Mouse (Mus musculus) heart, embryonic 15.5 days (tissue): Measurements from ENCODE around the gene Klhl10. TPM values are rescaled to one million over a fixed set of nuclear protein-coding genes. Genes with fewer than 3 reads are reported as not detected.

Experiments
- ATAC-seq: fragments of 200-750 bp; cut with Nextera tagmentation; replicated peaks from 2 replicates; pipeline ENCODE4 v1.8.0; 2017; ENCODE audit warnings: low read depth, moderate TSS enrichment; ENCODE audit not compliant: insufficient number of reproducible peaks, insufficient read depth, low FRiP score
- H3K27ac ChIP-seq: fragments of 300-500 bp; sonication (generic); 2 replicates; pipeline ENCODE4 v1.5.1; 2015; ENCODE audit warnings: mild to moderate bottlenecking, inconsistent platforms
- H3K27me3 ChIP-seq: fragments of 300-500 bp; sonication (generic); 2 replicates; pipeline ENCODE4 v1.6.1; 2015; ENCODE audit warnings: inconsistent platforms
- H3K36me3 ChIP-seq: fragments of 300-500 bp; sonication (generic); 2 replicates; pipeline ENCODE4 v1.6.1; 2015; ENCODE audit warnings: mild to moderate bottlenecking, inconsistent platforms
- H3K4me1 ChIP-seq: fragments of 300-500 bp; sonication (generic); replicated peaks from 2 replicates; pipeline ENCODE4 v1.6.1; 2015; ENCODE audit warnings: inconsistent platforms
- H3K4me2 ChIP-seq: fragments of 300-500 bp; sonication (generic); 2 replicates; pipeline ENCODE4 v1.6.1; 2015; ENCODE audit warnings: inconsistent platforms, mild to moderate bottlenecking, moderate library complexity
- H3K4me3 ChIP-seq: fragments of 300-500 bp; sonication (generic); 2 replicates; pipeline ENCODE4 v1.5.1; 2015; ENCODE audit warnings: mild to moderate bottlenecking, inconsistent platforms
- H3K9ac ChIP-seq: fragments of 300-500 bp; sonication (generic); 2 replicates; pipeline ENCODE4 v1.6.1; 2015; ENCODE audit warnings: mild to moderate bottlenecking, inconsistent platforms
- H3K9me3 ChIP-seq: fragments of 300-500 bp; sonication (generic); replicated peaks from 2 replicates; pipeline ENCODE4 v1.6.1; 2016; ENCODE audit warnings: inconsistent platforms
- WGBS: fragments of 180-500 bp; shearing (Covaris S2); methylation state at CpG from one replicate; pipeline ENCODE4 v1.1.7; 2015; ENCODE audit warnings: mixed read lengths; 5-methylcytosine and 5-hydroxymethylcytosine counted together
- polyA plus RNA-seq: library from polyadenylated mRNA; unstranded; fragments of >200 nt; fragmentation: Nextera tagmentation; extraction: Ambion mirVana; gene quantifications from 2 replicates; pipeline ENCODE4 v1.2.1, GENCODE M21; 2015

Klhl10 gene
- polyA plus RNA-seq, 1 experiment from 2014 or later = 0.33 TPM

DNA sequence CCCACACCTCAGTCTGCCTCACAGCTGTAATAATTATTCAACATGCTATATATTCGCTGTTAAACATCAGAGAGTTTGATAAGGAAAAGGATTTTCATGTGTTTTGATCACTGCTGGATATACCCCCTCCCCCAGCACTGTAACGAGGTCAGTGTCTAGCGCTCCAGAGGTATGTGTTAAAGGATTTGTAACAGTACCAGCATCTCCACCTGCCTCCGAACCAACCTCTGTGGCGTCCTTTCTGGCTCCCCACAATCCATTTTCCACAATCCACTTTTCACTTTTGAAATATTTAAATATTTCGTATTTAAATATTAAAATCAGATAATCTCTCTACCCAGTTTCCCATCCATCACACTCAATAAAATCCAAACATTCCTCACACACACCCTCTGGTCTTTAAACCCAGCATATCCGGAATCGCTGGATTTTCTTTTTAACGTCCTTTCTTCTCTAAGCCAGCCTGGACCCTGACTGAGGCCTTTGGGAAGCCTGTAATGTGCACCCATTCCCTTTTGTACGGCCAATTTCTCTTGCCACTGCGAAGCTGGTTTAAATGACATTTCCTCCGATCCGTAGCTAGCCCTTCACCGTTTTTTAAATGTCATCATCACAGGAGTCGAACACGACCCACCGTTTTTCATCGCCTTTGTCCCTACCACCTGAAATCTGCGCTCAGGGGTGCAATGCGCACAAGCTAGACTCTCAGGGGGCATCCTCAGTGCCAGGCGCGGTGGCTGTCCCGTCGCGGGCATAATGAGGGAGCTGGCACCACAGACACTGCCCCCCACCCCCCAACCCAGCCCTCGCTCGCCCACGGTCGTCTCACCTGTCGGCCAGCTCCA, 29.9 kb downstream of the Klhl10 start:
- peak overlapping the region; percentile 83 for H3K9ac ChIP-seq
- H3K27me3 ChIP-seq = no peaks in the 10 kb centered on the region
- peak overlapping the region; percentile 82 for H3K4me3 ChIP-seq
- H3K36me3 ChIP-seq = peaks cover 8% of the 10 kb centered on the region; the same call in 1 of the 2 replicates
- peak overlapping the region; percentile 69 for H3K27ac ChIP-seq
- peak overlapping the region; percentile 95 for H3K4me2 ChIP-seq
- ATAC-seq = peak; percentile 14; the same call in 1 of the 2 replicates
- 4% methylated on average over 30 of the region's 30 CpGs for WGBS
- peaks cover 17% of the 10 kb centered on the region for H3K4me1 ChIP-seq
- H3K9me3 ChIP-seq = no peaks in the 10 kb centered on the region

GRCm38 (mm10) chr11:100472197-100472934, 30.6 kb downstream of the Klhl10 start, which contains the start of gene Klhl11:
Gene Klhl11, minus strand, starts transcription at chr11:100472741.
- peak within 1 kb of the TSS; percentile 69 for H3K27ac ChIP-seq
- H3K4me2 ChIP-seq = peak within 1 kb of the TSS; percentile 95
- peak; percentile 96 for ATAC-seq
- H3K4me3 ChIP-seq = peak within 1 kb of the TSS; percentile 82
- no peaks in the 10 kb centered on the region for H3K9me3 ChIP-seq
- peak within 1 kb of the TSS; percentile 83 for H3K9ac ChIP-seq
- peaks cover 14% of the 10 kb centered on the region; the same call in 1 of the 2 replicates for H3K36me3 ChIP-seq
- peaks cover 14% of the 10 kb centered on the region for H3K4me1 ChIP-seq
- no peaks in the 10 kb centered on the region for H3K27me3 ChIP-seq
- under 1% methylated on average over 83 of the region's 83 CpGs for WGBS

GRCm38 (mm10) chr11:100472935-100473295, 31.2 kb downstream of the Klhl10 start:
- H3K9ac ChIP-seq = no peak overlapping the region
- H3K9me3 ChIP-seq = no peaks in the 10 kb centered on the region
- peak overlapping the region; percentile 82 for H3K4me3 ChIP-seq
- H3K27ac ChIP-seq = peak overlapping the region; percentile 30; the same call in 1 of the 2 replicates
- 31% methylated on average over 5 of the region's 5 CpGs for WGBS
- peaks cover 18% of the 10 kb centered on the region for H3K36me3 ChIP-seq
- H3K4me1 ChIP-seq = peaks cover 14% of the 10 kb centered on the region
- no peaks in the 10 kb centered on the region for H3K27me3 ChIP-seq
- no peak for ATAC-seq
- peak overlapping the region; percentile 95 for H3K4me2 ChIP-seq

GRCm38 (mm10) chr11:100476281-100476680, 34.6 kb downstream of the Klhl10 start:
- no peak overlapping the region for H3K4me3 ChIP-seq
- no peaks in the 10 kb centered on the region for H3K27me3 ChIP-seq
- 83% methylated on average over 5 of the region's 5 CpGs for WGBS
- no peak for ATAC-seq
- H3K4me2 ChIP-seq = no peak overlapping the region
- H3K36me3 ChIP-seq = peaks cover 44% of the 10 kb centered on the region
- H3K9me3 ChIP-seq = no peaks in the 10 kb centered on the region
- peaks cover 4% of the 10 kb centered on the region for H3K4me1 ChIP-seq
- H3K9ac ChIP-seq = no peak overlapping the region
- H3K27ac ChIP-seq = no peak overlapping the region

- no peak overlapping the region for H3K27ac ChIP-seq
- no peak overlapping the region for H3K4me3 ChIP-seq
- H3K9ac ChIP-seq = no peak overlapping the region
- no peaks in the 10 kb centered on the region for H3K4me1 ChIP-seq
- H3K36me3 ChIP-seq = peaks cover 65% of the 10 kb centered on the region
- no peaks in the 10 kb centered on the region for H3K9me3 ChIP-seq
- no peaks in the 10 kb centered on the region for H3K27me3 ChIP-seq
- no peak overlapping the region for H3K4me2 ChIP-seq
- ATAC-seq = no peak
- 61% methylated on average over 7 of the region's 7 CpGs for WGBS
Observed at GRCm38 (mm10) chr11:100479152-100479551, 37.4 kb downstream of the Klhl10 start.

DNA sequence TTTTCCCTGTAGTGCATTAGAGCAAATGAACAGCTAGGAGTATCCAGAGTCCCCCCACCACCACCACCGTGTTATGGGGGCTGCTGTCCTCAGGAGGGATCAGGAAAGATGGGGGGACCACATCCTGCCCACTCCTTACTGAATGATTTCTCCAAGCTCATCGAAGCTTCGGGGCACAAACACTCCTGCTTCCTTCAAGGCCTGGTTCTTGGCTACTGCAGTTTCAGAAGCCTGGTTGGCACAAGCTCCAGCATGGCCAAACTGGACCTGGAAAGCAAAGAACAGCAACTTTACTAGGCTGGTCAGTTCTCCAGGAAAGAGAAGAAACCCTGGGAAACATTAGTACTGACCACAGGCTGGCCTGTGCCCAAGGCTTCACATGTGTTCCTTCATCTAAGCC, 42.7 kb downstream of the Klhl10 start:
- Histone ChIP-seq H3K36me3 (peaks cover 73% of the 10 kb centered on the region), H3K4me2 (no peak overlapping the region), H3K27me3 (no peaks in the 10 kb centered on the region), H3K9me3 (no peaks in the 10 kb centered on the region), H3K4me3 (no peak overlapping the region), H3K4me1 (no peaks in the 10 kb centered on the region), H3K9ac (no peak overlapping the region), H3K27ac (no peak overlapping the region)
- ATAC-seq = no peak
- 94% methylated on average over 3 of the region's 3 CpGs for WGBS

DNA sequence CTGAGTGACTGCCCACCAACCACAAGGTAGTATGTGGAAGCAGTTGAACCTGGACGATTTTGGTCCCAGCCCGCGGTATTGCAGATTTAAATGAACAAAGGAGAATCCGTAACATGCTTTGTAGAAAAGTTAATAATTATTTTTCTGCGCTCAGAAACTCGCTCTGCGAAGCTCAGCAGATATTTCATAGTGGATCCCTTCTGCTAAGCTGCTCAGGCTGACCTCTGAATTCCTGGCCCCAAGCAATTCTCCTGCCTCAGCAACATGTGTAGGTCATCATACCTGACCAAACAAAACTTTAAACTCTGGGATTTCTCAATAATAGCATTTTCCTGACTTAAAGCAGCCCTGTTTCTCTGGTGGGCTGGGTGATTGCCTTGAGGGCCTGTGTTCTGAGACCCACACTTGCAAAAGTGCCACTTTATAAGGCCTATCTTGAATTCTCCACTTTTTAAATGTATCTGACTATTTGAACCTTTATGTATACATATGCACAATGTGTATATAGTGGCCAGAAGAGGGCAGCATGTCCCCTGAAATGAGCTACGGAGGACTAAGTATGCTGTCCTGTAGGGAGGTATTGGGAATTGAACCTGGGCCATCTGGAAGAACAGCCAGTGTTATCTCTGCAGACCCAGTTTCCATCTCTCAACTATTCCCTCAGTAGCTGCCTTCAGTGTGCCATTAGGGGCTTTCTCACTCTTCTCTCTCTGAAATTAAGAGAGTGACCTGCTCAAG, 44.3 kb downstream of the Klhl10 start:
- H3K4me1 ChIP-seq = no peaks in the 10 kb centered on the region
- 84% methylated on average over 8 of the region's 8 CpGs for WGBS
- H3K9me3 ChIP-seq = no peaks in the 10 kb centered on the region
- no peak for ATAC-seq
- H3K36me3 ChIP-seq = peaks cover 71% of the 10 kb centered on the region
- no peaks in the 10 kb centered on the region for H3K27me3 ChIP-seq
- H3K27ac ChIP-seq = no peak overlapping the region
- no peak overlapping the region for H3K9ac ChIP-seq
- H3K4me2 ChIP-seq = no peak overlapping the region
- H3K4me3 ChIP-seq = no peak overlapping the region

- no peak for ATAC-seq
- 91% methylated on average over 6 of the region's 6 CpGs for WGBS
- H3K9me3 ChIP-seq = no peaks in the 10 kb centered on the region
- H3K9ac ChIP-seq = no peak overlapping the region
- H3K4me3 ChIP-seq = no peak overlapping the region
- no peaks in the 10 kb centered on the region for H3K27me3 ChIP-seq
- no peaks in the 10 kb centered on the region for H3K4me1 ChIP-seq
- peaks cover 73% of the 10 kb centered on the region for H3K36me3 ChIP-seq
- no peak overlapping the region for H3K27ac ChIP-seq
- H3K4me2 ChIP-seq = no peak overlapping the region
Observed at GRCm38 (mm10) chr11:100490951-100491350, 49.2 kb downstream of the Klhl10 start.

GRCm38 (mm10) chr11:100493771-100494170, 52.1 kb downstream of the Klhl10 start:
- no peak overlapping the region for H3K4me2 ChIP-seq
- H3K36me3 ChIP-seq = peaks cover 84% of the 10 kb centered on the region
- no peak overlapping the region for H3K9ac ChIP-seq
- no peak overlapping the region for H3K4me3 ChIP-seq
- H3K9me3 ChIP-seq = no peaks in the 10 kb centered on the region
- no peak for ATAC-seq
- no peak overlapping the region for H3K27ac ChIP-seq
- 91% methylated on average over 12 of the region's 12 CpGs for WGBS
- H3K4me1 ChIP-seq = no peaks in the 10 kb centered on the region
- H3K27me3 ChIP-seq = no peaks in the 10 kb centered on the region

- Histone ChIP-seq H3K27ac (no peak overlapping the region), H3K4me3 (no peak overlapping the region), H3K9ac (no peak overlapping the region), H3K36me3 (peaks cover 73% of the 10 kb centered on the region), H3K9me3 (no peaks in the 10 kb centered on the region), H3K27me3 (no peaks in the 10 kb centered on the region), H3K4me1 (no peaks in the 10 kb centered on the region), H3K4me2 (no peak overlapping the region)
- 78% methylated on average over 3 of the region's 3 CpGs for WGBS
- no peak for ATAC-seq
Observed at GRCm38 (mm10) chr11:100500241-100500640, 58.5 kb downstream of the Klhl10 start.

DNA sequence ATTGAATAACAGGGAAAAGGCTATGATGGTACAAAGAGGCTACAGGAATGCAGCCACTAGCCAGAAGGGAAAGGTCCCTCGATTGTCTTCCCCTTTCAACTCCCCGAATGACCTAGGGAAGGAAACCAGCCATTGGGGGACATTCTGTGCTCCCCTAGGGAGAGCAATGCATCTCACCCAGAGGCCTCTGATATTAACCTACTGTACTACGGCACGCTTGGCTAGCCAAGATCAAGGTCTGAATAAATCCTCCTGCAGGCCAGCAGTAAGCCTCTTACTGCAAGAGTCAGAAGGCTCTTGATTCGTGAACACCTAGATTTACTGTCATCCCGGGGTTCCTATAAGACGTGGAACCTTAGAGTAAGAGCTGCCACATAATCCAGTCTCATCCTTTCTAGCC, 58.9 kb downstream of the Klhl10 start:
- Histone ChIP-seq H3K4me2 (no peak overlapping the region), H3K36me3 (peaks cover 71% of the 10 kb centered on the region), H3K9me3 (no peaks in the 10 kb centered on the region), H3K4me1 (no peaks in the 10 kb centered on the region), H3K27me3 (no peaks in the 10 kb centered on the region), H3K9ac (no peak overlapping the region), H3K27ac (no peak overlapping the region), H3K4me3 (no peak overlapping the region)
- WGBS = 84% methylated on average over 7 of the region's 7 CpGs
- no peak for ATAC-seq
